Mouse (Mus musculus) ovary, postnatal 36 days (tissue): Measurements from ENCODE around the gene Rora.

ENCODE experiments used
- DNase-seq: peaks from one replicate; pipeline ENCODE4 v3.0.0; 2022; ENCODE audit warnings: low spot score, mixed read lengths

Gene Rora

DNA sequence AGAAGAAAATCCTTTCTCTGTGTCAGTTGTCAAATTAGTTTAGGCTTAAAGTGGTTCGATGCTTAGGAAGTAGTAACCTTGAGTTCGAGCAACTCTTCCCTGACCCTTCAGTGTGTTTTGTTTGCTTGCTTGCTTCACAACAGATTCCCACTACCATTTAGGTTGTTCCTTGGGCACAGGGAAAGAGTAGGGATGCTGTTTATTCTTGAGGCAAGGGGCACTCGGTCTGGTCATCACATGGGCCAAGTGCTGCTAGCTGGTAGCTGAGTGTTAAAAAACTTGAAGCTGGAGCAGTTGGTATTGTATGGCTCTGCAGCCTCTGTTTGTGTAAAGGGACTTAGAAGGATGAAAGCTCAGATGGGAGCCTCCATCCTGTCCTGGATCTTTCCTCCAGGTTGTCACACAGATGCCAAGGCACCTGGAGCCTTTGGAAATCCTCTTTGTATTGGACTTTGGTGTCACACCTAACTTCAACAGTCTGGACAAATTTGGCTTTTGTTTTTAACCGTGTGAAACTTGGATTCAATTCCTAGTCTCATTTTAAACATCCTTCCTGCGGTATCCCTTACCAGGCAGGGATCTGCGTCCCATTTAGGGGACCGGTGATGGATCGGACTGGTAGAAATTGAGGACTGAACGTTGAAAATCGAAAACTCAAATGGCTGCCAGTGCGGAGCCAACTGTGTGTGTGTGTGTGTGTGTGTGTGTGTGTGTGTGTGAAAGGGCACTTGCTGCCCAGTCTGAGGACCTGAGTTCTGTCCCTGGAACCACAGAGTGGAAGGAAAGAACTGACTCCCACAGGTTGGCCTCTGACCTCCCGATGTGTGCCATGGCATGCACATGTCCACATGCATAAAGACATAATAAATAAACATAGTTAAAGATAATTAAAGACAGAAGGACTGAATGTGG is 639.4 kb downstream of the Rora start:
- DNase-seq, result no peak

DNA sequence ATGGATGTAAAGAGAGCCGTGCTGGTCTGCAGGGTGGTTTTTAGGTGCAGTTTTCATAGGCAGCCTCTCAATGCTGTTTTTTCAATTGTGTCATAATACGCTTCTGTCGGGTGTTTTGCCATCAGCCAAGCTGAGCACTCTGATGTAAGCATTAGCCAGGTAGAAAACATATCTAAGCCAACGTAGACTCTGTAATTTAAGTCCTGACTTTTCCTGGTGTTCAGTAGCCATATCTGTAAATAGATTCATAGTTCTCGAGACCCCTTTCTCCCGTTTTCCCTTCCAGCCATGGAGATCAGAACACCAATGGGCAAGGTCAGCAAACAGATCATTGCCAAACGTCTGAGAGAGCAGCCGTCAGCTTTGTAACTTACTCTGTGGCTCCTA is 640.1 kb downstream of the Rora start:
- no peak for DNase-seq

DNA sequence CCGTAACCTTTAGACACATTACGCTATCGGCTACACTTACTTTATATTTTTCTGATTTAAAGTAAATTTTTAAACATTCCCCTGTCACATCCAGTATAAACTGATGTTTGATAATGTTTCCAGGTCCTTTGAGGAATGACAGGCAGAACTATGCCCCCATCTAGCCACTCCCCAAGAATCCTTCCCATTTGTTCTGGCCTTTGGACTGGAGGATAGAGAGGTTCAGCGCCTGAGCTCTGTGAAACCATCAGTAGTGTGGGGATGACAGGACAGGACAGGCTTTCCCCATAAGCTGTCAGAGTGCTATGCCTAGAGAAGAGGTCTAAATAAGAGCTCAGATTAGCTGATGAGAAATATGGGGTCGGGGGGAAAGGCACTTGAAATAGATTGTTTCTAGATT is 640.8 kb downstream of the Rora start:
- DNase-seq, result no peak

DNA sequence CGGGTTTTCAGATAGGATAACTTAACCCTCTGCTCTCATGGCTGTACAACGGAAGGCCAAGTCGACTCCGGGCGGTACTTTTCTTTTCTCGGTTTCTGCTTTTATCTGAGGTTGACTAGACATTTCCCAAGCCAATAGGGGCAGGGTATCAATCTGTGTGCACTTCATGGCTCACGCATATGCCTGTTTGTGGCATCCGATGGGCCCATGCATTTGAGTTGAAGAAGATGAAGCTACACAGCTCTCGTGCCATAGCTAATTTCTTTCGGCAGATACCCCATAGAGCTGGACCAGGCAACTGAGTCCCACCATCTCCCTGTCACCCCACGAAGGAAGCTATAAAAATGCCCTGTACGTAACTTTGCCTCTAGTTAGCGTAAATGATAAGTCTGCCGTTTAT is 641.3 kb downstream of the Rora start:
- DNase-seq, result no peak

DNA sequence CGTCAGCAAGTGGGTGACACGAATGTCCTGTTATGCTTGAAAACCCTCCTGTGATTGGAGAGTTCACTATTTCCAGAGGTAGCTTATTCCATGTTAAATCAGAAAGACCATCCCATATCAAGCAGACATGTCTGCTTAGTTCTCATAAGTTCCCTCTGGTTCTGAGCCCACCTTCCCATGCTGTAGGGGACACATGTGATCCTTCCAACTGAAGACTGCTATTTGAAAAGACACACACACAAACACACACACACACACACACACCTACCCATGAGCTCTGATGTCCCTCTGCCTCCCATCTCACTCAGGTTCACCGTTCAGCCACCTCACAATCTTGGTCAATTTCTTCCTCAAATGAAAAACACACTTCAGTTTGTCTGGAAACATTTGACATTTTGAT is 642.2 kb downstream of the Rora start:
- DNase-seq, result no peak

DNA sequence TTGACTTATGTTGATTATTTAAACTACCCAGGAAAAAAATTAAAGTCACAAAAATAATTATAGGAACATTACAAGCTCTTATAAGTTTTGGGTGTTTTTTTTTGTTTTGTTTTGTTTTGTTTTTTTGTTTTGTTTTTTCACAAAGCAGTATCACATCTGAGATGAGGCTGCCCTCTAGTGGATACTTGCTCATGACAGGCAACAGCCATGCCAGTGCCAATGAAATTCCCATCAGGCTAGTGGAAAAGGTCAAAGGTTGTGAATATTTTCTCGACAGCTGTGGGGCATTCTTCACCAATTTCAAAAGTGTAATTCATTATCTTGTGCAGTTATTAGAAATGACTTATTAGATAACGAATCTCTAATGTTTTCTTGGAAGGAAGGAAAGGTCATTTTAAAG is 642.8 kb downstream of the Rora start:
- DNase-seq, result no peak

DNA sequence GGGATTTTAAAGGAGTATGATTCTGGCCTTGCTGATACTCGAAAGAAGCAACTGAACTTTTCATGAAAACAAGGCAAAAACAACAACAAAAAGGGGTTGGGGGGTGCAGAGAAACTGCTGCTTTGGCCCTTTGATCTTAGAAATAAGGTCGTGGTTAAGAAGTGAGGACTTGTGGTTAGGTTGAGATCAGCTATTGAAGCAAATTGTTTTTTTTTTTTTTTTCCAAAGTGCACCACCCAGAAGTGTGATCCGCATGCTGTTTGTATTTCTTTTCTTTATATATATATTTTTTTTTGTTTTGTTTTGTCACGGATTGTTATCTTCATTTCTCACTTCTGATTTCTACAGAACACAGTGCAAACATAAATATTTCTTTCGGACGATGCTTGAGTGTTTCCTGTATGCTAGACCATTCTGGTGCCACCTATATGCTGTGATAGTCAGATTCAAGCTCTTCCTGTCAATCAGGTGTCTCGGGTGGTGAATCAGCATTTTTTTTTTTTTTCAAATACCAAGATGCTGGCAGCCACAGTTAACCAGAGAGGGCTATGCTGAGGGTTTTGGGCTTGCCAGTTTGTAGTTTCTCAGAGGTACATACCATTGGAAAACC is 644.3 kb downstream of the Rora start:
- no peak for DNase-seq

DNA sequence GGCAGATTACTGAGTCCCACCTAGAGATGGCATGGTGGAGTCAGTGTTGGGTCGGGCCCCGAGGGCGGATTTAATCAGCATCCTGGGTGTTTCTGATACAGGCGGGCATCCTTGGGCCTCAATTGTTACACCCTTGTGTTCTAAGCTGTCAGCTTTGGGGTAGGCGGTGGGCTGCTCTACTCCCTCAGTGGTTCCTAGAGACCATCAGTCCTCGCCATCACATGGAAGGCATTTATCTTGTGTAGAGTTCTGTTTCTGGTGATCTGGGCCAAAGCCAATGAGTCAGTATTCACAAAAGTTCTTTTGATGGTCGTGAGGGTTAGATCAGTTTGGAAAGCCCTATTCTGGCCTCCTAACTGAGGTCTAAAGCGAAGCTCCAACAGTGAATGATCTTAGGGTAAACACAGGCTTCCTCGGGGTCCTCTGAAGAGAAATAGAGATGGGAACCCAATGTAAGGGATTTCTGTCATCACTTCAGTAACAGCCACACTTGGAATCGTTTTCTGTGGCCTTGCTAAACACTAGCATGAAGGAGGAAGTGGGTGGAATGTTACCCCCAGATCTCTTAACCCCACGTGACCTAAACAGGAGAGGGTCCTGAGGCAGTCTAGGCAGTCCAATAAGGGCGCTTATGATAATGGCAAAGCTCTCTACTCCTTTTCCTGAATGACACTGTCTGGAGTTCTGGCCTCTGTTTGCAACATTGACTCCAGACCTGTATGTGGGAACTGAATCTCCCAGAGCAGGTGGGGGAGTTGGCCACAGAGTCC is 645.2 kb downstream of the Rora start:
- no peak for DNase-seq

DNA sequence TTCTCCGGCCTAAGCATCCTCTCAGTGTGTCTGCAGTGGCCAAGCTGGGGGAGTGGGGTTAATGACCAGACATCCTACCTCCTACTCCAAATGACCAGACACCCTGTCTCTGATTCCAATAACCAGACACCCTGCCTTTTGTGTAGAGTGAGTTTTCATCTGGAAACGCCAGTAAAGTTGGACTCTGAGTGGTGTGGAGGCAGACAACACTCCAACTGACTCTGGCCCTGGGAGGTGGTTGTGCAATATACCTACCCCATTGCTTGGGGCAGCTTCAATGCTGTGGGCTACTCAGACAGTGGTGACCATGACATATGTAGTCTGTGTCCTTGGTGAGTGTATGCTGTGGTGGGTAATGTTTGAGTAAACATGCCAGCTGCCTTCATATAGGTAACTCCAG is 645.9 kb downstream of the Rora start:
- DNase-seq, result no peak

DNA sequence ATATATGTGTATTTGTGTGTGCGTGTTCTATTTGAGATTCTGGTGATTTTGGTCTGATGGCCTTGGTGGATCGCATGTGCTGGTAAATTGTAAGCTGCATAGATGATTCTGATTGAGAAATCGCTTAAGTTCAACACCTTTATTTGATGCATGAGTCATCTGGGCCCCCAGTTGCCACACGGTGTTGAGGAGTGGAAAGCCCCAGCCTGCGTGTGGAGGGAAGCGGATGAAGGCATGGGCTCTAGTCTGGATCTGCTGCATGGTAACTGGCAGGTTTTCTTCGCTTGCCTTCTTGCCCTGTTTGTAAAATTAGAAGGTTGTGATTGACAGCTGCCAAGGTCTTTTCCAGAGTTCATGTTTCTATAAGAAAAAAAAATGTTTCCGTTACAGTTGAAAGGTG is 646.7 kb downstream of the Rora start:
- DNase-seq, result no peak

DNA sequence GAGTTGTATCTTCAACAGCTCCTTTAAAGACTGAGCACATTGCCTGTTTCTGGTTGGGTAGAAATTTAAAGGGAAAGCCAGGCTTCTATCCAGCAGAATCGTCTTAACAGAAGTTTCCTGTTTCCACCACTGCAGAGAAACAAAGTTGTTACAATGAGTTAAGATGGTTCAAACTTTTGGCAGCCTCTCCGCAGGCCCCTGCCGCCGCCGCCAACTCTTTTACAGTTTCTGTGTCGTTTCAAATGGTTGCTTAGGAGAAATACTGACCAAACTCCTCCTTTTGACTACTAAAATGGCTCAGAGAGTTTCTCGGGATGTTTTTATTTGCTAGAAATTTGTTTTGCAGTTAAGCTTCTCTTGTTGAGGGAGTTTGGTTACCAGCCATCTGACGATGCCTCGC is 647.9 kb downstream of the Rora start:
- DNase-seq, result no peak

DNA sequence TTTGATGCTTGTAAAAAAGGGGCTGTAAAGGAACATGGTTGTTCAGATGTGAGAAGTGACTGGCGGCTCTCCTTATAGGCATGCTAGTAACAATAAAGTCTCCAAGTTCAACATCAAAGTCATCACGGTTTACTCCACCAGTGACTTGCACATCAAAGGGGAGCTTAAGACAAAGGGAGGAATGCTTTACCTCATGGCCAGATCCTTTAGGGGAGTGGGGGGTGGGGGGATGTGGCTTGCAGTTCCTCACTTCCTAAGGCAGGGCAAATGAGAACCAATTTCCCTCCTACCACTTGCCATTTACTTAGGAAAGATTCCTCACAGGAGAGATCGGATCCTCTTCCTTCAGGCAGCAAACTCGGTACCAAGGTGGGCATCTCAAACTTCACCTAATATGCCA is 648.4 kb downstream of the Rora start:
- no peak for DNase-seq

DNA sequence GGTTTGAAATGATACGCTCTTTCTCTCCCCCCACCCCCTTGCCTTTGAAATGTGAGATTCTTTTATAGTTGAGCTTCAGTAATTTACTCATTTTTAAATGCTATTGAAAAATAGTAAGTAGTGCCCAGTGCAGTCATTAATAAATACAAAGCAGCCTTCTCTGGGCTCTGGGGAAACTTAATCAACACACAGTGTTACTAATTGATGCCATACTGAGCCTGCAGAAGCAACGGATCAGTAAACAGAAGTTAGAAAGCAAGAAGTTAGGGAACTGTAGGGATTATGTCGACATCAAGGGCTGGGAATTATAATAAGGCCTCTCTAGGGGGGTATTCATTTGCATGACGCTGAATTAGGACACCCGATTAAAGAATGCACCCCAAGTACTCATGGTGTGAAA is 649.3 kb downstream of the Rora start:
- no peak for DNase-seq

DNA sequence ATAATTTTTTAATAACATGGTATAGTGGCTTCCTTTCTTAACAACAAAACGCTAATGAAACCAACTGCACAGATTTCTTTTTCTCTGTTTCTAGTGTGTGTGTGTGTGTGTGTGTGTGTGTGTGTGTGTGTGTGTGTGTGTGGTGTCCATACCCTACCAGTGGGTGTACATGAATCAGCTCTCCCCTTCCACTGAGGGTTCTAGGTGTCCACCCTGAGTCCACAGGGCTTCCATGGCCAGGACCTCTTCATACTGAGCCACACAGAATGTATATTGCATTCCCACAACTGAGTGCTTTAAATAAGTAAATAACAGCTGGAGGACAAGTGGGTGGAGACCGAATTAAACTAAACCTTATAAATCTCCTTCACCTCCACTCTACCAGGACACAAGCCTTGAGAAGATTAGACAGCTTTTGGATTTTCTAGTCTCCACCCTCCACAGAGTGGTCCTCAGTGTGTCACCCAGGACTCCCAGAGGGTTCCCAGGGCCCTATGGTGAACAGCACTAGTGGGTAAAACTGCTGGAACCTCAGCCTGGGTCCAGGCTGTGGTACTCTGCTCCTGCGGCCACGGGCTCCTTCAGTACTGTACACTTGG is 649.9 kb downstream of the Rora start:
- DNase-seq, result no peak

DNA sequence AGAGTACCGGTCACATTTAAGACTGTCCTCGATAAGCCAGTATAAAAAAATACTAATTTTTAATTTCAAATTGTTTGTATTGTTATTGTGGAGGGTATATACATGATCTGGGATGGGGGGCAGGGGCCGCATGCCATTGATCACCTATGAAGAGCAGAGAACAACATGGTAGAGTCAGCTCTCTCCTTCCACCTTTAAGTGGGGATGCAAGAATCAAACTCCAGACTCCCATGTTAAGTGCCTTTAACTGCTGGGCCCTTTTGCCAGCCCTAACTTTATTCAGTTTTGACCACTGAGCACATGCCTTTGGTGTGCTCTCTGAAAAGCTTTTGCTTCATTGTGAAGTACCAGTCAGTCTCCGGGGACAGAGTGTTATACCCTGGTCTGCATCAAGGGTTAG is 650.4 kb downstream of the Rora start:
- DNase-seq, result no peak

DNA sequence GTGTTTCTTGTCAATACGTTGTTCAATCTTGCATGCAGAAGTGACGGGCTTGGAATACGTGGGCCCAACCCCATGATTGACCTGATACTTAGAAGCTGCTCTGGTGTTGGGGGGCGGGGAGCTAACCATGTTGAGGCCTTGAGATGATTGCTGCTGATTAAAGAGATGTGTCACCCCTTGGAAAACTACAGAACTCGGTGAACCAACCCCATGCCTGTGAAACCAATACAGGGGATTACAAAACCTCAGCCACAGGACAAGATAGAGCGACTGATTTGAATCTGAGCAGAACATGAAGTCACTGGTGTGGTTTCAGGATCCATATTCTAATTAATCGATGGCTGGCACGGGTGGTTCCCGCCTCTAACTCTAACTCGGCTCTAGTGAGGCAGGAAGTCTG is 650.9 kb downstream of the Rora start:
- no peak for DNase-seq

DNA sequence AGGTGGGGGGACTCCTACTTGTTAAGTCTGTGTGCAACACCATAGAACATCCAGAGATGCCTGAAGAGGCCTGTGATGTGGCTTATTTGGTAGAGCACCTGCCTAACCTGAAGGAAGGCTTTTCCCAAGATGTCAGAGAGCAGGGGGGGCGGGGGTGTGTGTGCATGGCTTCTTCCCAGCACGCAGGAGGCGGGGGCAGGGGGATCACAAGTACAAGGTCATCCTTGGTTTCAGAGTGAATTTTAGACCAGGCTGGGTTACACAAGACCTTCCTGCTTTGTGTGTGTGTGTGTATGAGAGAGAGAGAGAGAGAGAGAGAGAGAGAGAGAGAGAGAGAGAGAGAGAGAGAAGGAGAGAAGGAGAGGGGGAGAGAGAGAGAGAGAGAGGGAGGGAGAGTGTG is 651.4 kb downstream of the Rora start:
- no peak for DNase-seq

DNA sequence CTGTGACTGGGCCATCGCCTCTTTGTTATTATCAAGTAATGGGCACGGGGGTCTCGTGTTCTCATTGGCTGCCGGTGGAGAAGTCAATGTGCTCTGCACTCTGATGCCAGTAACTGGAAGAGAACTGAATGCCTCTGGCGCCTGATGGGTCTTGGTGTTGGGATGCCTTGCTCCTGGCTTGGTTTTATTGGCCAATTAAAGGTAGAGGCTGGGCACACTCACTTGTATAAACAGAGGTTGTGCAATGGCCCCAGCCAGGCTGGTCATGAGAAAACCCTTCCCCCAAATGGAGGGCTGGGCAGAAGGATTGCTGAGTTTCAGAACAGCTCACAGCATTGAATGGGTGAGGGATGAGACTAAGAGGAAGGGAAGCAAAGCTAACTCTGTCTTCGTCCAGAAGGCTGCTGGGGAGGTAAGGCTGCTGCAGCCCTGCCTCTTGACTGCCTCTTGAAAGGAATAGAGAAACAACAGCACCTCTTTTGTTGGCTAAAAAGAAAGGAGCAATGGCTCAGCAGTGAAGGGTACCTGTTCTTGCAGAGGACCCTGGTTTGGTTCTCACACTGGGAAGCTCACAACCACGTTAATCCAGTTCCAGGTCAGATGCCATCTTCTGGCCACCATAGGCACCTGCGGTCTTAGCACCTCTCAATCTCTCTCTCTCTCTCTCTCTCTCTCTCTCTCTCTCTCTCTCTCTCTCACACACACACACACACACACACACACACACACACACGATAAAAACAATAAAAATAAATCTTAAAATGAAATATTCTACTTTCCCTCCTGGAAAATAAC is 653.3 kb downstream of the Rora start:
- DNase-seq, result no peak

DNA sequence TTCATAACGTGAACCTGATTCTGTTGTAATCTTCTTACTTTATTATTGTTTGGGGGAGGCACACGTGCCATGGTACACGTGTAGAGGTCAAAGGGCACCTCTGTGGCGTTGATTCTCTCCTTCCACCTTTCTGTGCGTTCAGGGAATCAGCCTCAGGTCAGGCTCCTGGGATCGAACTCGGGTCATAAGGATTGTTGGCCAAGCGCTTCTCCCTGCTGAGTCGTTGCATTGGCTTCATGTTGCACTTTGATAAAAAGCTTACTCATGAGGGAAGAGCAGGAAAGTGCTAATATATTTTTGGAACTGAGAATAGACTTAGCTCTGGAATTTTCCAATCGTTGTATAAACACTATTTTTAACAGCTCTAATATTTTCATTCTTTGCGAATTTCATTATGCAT is 654.4 kb downstream of the Rora start:
- DNase-seq, result no peak

DNA sequence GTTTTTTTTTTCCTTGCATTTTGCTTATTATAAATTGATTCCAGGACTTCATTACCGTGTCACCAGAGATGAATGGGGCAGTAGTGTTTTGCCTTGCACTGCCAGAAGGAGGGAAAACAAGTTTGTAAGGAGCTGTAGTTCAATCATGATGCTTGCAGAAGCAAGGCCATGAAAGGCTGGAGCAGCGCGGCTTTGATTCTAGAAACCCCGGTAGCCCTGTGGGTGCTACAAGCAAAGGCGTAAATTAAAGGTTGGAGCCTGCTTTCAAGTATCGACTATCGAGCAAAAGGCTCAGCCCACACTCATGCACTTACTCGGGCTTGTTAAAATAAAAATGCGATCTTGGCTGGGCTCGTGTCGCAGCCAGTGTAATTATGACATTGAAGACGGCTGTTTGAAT is 656.9 kb downstream of the Rora start:
- no peak for DNase-seq

DNA sequence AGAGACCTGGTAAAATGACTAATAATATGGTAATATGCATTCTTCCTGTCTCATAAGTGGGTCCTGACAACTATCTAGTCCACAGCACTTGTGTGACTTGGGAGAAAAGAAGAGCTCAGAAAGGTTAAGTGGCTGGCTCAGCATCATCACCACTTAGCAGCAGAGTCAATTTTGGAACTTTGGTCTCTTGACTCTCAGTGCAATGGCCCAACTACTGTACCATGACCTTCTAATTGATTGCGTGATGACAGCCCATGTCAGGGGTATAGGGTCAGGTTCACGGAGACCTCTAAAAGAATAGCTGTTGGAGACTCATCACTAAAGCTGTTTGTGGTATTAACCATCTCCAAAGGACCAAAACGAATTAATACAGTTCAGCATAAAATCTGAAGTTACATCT is 659.7 kb downstream of the Rora start:
- no peak for DNase-seq
